Mouse (Mus musculus): ENCODE data around the gene Cpne4. TPM values are rescaled to one million over a fixed set of nuclear protein-coding genes. Genes with fewer than 3 reads are reported as not detected.
A peak's percentile ranks its signal among the peaks of the same experiment; 100 is the strongest.

The Cpne4 gene
- total RNA-seq, 1 experiment from 2014 or later: 0.39 TPM

DNA sequence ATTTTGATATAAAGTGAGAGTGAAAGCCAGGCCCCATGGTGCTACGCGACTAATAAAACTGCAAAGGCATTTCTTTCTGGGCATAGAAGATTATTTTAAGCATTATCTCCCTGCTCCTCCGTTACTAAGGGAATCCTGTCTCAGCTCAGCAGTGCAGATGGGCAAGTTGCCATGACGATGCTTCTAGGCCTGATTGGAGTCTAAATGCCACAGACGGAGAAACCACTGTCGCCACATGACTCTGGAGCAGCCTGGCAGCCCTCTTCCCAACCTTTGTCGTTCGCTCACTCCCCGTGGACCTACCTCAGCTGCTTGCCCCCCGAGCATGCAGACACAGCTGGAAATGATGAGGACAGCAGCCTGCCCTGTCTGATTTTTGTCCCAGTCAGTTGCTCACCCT lies 501.3 kb downstream of the Cpne4 start:
- DNase-seq: no peak

DNA sequence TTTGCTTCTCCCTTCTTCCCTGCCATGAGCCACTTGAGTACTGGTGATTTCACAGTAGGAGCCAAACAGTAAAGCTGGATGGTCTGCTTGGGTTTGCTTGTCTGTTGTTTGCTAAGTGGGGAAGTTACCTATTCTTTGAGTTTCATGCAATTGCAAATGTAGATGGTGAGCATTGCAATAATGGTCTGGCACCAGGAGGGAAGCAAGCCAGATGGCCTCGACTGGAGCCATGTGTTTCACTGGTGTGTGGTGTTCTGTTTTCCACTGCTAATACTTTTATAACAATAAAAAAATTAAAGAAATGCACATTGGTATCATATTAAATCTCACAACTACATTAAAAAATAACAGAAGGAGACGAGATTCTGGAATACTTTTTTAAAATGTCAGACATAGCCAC lies 502.6 kb downstream of the Cpne4 start:
- no peak for DNase-seq

DNA sequence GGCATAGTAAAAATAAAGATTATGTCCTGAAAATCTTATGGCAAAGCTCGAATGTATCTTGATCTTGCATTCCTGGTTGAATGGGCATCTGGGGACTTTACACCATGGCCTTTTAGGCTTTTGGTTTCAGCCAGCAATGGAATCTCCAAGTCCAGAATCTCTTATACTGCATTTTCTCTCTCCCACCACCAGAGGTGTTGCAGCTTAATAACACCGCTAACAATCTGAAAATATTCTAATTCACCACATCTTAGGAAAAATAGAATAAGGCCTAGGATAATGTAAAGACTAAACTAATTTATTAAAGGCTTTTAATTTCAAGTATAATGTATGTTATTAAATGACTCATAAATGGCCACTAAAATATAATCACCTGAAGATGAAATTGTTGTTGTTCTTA lies 503.2 kb downstream of the Cpne4 start:
- DNase-seq: no peak

GRCm38 (mm10) chr9:105053147-105053557 lies 506.1 kb downstream of the Cpne4 start, which contains the start of gene Mrpl3:
Mrpl3 (plus strand) TSS chr9:105053239.
- peak; percentile 83 for DNase-seq

- DNase-seq: no peak
These were observed 506.7 kb downstream of the Cpne4 start for GRCm38 (mm10) chr9:105053812-105054211.

GRCm38 (mm10) chr9:105069106-105069505 lies 522.0 kb downstream of the Cpne4 start:
- no peak for DNase-seq

GRCm38 (mm10) chr9:105072991-105073748 lies 526.1 kb downstream of the Cpne4 start:
- DNase-seq: no peak

GRCm38 (mm10) chr9:105074851-105075250 lies 527.8 kb downstream of the Cpne4 start:
- no peak for DNase-seq

- DNase-seq: peak; percentile 43
These were observed 529.8 kb downstream of the Cpne4 start for GRCm38 (mm10) chr9:105076756-105077424.

DNA sequence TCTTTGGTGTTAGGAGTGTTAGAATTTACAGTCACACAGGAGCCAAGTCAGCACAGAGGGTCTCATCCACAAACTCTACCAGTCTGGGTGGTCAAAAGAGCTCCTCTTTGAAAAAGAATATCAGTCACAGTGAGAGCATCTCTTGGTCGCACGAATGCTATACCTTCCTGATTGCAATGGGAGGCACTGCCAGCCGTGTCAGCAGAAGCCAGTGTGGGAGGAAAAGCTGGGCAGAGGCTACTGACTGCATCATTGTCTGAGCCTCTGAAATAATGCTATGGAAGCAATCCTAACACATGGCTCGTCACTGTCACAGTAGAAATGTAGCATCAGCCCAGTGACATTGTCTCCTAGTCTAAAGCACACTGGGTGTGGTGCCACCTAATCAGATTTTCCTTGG lies 531.4 kb downstream of the Cpne4 start:
- DNase-seq: no peak

DNA sequence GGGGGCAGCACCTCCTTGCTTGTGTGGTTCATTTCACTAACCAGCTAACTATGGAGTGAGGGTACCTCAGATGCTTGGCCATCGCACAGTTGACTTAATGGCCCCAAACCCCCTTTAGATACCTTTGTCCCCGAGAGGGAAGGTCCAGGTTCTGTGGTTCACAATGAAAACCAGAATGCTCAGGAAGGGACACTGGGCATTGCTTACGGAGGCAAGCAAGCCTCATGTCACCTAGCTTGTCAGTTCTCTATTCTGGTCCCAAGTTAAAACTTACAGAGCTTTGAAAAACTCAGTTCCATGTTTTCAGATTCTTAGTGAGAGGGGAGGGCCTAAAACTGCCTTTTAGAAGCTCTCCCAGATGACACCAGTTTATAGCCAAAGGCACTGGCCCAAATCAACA lies 533.2 kb downstream of the Cpne4 start:
- no peak for DNase-seq

Small RNA genes lying within 50 kb of the gene (microRNA-seq; reads per million reads assigned to microRNA genes)
- gene Gm23391: 0 reads per million in 2 experiments

Other genes starting within 250 kb of the Cpne4 start
- 18.1 and 32.5 TPM in 2 replicates for gene Acpp, start 209.5 kb upstream of the Cpne4 start, total RNA-seq (2021)